Mouse (Mus musculus) stomach, postnatal 0 days (tissue): ENCODE measurements around the gene Smad9.
"Not testable (repeated sequence)": the region's sequence is repeated elsewhere in the genome, so short reads cannot be mapped to it uniquely, and the experiment has no call there.

Source experiments
- CTCF ChIP-seq: IDR thresholded peaks from 2 replicates; pipeline ENCODE4 v1.5.1; 2016; ENCODE audit warnings: antibody characterized with exemption, low read depth, mild to moderate bottlenecking, moderate library complexity
- EP300 ChIP-seq: optimal IDR thresholded peaks from 2 replicates; pipeline ENCODE3; 2016; ENCODE audit warnings: antibody characterized with exemption

DNA sequence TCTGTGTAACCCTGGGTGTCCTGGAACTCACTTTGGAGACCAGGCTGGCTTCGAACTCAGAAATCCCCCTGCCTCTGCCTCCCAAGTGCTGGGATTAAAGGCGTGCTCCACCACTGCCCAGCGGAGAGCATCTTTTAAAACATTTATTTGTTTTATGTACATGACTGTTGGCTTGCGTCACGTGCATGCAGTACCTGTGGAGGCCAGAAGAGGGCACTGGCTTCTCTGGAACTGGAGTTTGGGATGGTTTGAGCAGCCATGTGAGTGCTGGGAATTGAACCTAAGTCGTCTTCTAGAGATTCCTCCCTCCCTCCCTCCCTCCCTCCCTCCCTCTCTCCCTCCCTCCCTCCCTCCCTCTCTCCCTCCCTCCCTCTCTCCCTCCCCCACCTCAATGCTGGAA lies 10.1 kb downstream of the Smad9 start:
- TF ChIP-seq CTCF: peak; percentile 62
- TF ChIP-seq EP300: not testable (repeated sequence)
